Mouse (Mus musculus) hindbrain, embryonic 16.5 days (tissue): ENCODE measurements around the gene Ifitm10. TPM values are rescaled to one million over a fixed set of nuclear protein-coding genes. Genes with fewer than 3 reads are reported as not detected.

Experiments used
- ATAC-seq: fragments of 200-750 bp; cut with Nextera tagmentation; 2 replicates; pipeline ENCODE4 v1.8.0; 2017; ENCODE audit warnings: moderate TSS enrichment, moderate library complexity
- H3K27ac ChIP-seq: fragments of 300-500 bp; sonication (generic); 2 replicates; pipeline ENCODE4 v1.5.1; 2014; ENCODE audit warnings: low read depth, mild to moderate bottlenecking, control low read depth, low read length, moderate library complexity
- H3K27me3 ChIP-seq: fragments of 300-500 bp; sonication (generic); replicated peaks from 2 replicates; pipeline ENCODE4 v1.6.1; 2014; ENCODE audit warnings: low read length; ENCODE audit not compliant: control insufficient read depth, insufficient read depth
- H3K36me3 ChIP-seq: fragments of 300-500 bp; sonication (generic); 2 replicates; pipeline ENCODE4 v1.6.1; 2014; ENCODE audit warnings: mild to moderate bottlenecking, low read length, moderate library complexity, mixed read lengths; ENCODE audit not compliant: control insufficient read depth, insufficient read depth
- H3K4me1 ChIP-seq: fragments of 300-500 bp; sonication (generic); 2 replicates; pipeline ENCODE4 v1.6.1; 2014; ENCODE audit warnings: low read depth, low read length; ENCODE audit not compliant: control insufficient read depth, insufficient read depth
- H3K4me2 ChIP-seq: fragments of 300-500 bp; sonication (generic); 2 replicates; pipeline ENCODE4 v1.6.1; 2014; ENCODE audit warnings: mild to moderate bottlenecking, low read length, control low read depth, moderate library complexity
- H3K4me3 ChIP-seq: fragments of 300-500 bp; sonication (generic); 2 replicates; pipeline ENCODE4 v1.5.1; 2014; ENCODE audit warnings: mild to moderate bottlenecking, low read length, control low read depth, moderate library complexity
- H3K9ac ChIP-seq: fragments of 300-500 bp; sonication (generic); 2 replicates; pipeline ENCODE4 v1.6.1; 2014; ENCODE audit warnings: low read depth, mild to moderate bottlenecking, control low read depth, low read length, moderate library complexity
- H3K9me3 ChIP-seq: fragments of 300-500 bp; sonication (generic); 2 replicates; pipeline ENCODE4 v1.6.1; 2014; ENCODE audit warnings: mild to moderate bottlenecking, low read length, moderate library complexity; ENCODE audit not compliant: control insufficient read depth
- WGBS: fragments of 180-500 bp; shearing (Covaris S2); extraction: QIAGEN DNeasy Blood & Tissue Kit; methylation state at CpG from one replicate; pipeline ENCODE4 v1.1.7; 2014; 5-methylcytosine and 5-hydroxymethylcytosine counted together
- polyA plus RNA-seq: library from polyadenylated mRNA; unstranded; fragments of >200 nt; fragmentation: Nextera tagmentation; extraction: Ambion mirVana; gene quantifications from 2 replicates; pipeline ENCODE4 v1.2.1, GENCODE M21; 2015

Ifitm10 gene
- polyA plus RNA-seq, 1 experiment from 2014 or later = 14.9 TPM

DNA sequence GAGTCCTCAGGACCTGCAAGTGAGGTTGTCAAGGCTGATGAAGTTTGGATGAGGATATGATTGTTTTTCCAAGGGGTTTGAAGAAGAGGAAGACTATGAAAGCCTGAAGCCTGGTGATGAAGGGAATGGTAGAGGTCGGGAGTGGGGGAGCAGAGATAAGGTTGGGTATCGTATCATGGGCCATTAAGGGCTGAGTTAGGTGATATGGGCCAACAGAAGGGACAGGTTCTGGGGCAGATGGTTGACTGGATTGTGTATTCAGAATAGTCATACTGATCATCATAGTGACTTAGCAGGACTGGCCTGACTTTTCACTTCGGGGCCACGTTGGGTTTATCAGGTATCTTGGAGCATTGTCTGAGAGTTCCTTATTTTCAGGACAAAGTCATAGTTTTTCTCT lies 21.9 kb upstream of the Ifitm10 start:
- Histone ChIP-seq H3K36me3 (no peaks in the 10 kb centered on the region), H3K27ac (no peak overlapping the region), H3K4me3 (no peak overlapping the region), H3K9me3 (no peaks in the 10 kb centered on the region), H3K4me2 (no peak overlapping the region), H3K9ac (no peak overlapping the region), H3K27me3 (no peaks in the 10 kb centered on the region), H3K4me1 (no peaks in the 10 kb centered on the region)
- WGBS = 92% methylated on average over 4 of the region's 4 CpGs
- ATAC-seq = no peak

GRCm38 (mm10) chr7:142394261-142395190 lies 21.0 kb upstream of the Ifitm10 start:
- ATAC-seq = no peak
- no peak overlapping the region for H3K4me2 ChIP-seq
- no peak overlapping the region for H3K4me3 ChIP-seq
- no peaks in the 10 kb centered on the region for H3K4me1 ChIP-seq
- H3K36me3 ChIP-seq = no peaks in the 10 kb centered on the region
- H3K9me3 ChIP-seq = no peaks in the 10 kb centered on the region
- H3K9ac ChIP-seq = no peak overlapping the region
- no peak overlapping the region for H3K27ac ChIP-seq
- WGBS = 78% methylated on average over 6 of the region's 6 CpGs
- H3K27me3 ChIP-seq = no peaks in the 10 kb centered on the region

DNA sequence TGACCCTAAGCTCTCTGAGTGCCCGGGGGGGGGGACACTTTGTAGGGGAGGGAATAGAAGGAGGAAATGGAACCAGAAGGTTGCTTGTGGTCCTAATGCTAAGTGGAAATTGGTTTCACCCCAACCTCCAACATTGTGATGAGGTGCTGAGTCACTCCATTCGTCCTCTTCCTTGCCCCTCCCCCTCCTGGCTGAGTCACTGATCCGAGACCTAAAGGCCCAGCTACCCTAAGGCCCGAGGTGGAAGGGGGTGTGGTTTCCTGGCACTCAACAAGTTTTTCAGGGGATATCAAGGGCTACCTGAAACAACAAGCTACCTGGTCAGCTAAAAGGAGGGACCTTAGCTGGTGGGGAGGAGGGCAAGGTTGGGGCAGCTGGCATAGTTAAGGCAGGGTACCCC lies 19.6 kb upstream of the Ifitm10 start:
- Histone ChIP-seq H3K9me3 (no peaks in the 10 kb centered on the region), H3K4me1 (no peaks in the 10 kb centered on the region), H3K27me3 (no peaks in the 10 kb centered on the region), H3K27ac (no peak overlapping the region), H3K4me2 (no peak overlapping the region), H3K9ac (no peak overlapping the region), H3K4me3 (no peak overlapping the region), H3K36me3 (no peaks in the 10 kb centered on the region)
- no peak for ATAC-seq
- 24% methylated on average over 4 of the region's 4 CpGs for WGBS

DNA sequence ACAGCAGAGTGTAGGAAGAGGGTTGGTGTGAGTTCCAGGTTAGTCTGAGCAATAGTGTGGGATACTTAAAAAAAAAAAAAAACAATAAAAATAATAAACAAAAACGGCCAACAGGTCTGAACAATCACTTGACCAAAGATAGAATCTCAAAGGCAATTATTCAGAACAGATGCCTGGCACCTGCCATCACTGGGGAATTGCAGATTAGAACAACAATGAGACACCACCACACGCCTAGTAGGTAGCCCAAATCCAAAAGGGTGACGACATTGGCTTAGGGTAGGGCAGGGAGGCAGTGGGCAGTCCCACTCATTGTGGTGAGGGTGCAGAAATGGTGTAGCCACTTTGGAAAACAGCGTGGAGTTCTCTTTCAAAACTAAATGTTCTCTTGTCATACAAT lies 18.1 kb upstream of the Ifitm10 start:
- ATAC-seq = no peak
- Histone ChIP-seq H3K36me3 (no peaks in the 10 kb centered on the region), H3K4me3 (no peak overlapping the region), H3K27me3 (no peaks in the 10 kb centered on the region), H3K9me3 (no peaks in the 10 kb centered on the region), H3K4me1 (peaks cover 5% of the 10 kb centered on the region), H3K27ac (no peak overlapping the region), H3K4me2 (no peak overlapping the region), H3K9ac (no peak overlapping the region)
- 73% methylated on average over 4 of the region's 4 CpGs for WGBS

DNA sequence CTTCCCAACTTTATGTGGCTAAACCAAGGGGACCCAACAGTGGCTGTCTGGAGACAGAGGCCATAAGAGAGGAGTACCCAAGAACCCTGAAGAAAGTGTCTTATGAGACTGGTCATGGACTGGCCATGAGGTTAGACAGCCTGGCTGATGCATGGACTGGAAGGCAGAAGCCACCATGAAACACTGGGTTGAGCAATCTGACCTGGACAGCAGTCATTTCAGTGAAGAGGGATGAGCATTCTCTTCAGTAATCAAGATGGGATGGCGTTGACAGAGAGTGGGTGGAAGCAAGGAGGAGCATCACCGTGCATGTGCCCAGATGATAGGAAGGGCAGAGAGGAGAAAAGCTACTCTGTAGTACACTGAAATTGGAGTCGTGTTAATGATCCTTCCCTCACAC lies 17.6 kb upstream of the Ifitm10 start:
- H3K27me3 ChIP-seq = no peaks in the 10 kb centered on the region
- 86% methylated on average over 3 of the region's 3 CpGs for WGBS
- no peak overlapping the region for H3K4me3 ChIP-seq
- ATAC-seq = no peak
- H3K27ac ChIP-seq = no peak overlapping the region
- no peaks in the 10 kb centered on the region for H3K36me3 ChIP-seq
- no peaks in the 10 kb centered on the region for H3K9me3 ChIP-seq
- H3K4me1 ChIP-seq = peaks cover 10% of the 10 kb centered on the region
- no peak overlapping the region for H3K4me2 ChIP-seq
- no peak overlapping the region for H3K9ac ChIP-seq

DNA sequence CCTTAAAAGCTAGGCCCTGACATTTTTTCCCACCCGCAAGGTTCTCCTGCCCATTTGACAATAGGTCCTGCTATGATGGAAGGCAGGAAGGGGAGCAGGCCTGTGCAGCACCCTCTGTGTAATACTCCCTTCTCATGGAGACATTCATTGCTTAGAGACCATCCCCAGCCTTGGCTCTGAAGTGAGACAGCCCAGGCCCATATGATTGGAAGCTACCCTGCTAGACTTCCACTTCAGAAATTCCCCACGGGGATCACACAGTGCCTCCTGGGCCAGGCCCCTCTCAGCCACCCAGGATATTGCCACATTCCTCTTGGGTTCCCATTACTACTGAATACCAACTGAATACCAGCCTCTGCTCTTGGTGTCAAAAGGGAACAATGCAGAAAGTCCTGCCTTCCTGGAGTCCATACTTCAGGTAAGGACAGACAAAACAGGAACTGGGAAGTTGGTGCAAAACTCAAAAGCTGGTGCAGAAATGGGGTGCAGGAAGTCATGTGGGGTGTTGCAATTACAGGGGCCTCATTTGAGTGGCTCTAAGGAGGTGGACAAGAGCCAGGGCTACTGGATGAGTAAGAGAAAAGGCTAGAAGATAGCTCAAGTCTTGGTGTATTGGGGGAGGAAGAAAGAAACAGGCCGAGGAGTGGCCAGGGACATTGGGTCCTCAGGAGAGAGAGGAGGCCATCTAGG lies 16.6 kb upstream of the Ifitm10 start:
- 94% methylated on average over 3 of the region's 3 CpGs for WGBS
- H3K27me3 ChIP-seq = no peaks in the 10 kb centered on the region
- H3K4me1 ChIP-seq = peaks cover 15% of the 10 kb centered on the region
- no peak for ATAC-seq
- H3K9ac ChIP-seq = no peak overlapping the region
- no peaks in the 10 kb centered on the region for H3K9me3 ChIP-seq
- H3K27ac ChIP-seq = no peak overlapping the region
- no peak overlapping the region for H3K4me3 ChIP-seq
- H3K36me3 ChIP-seq = no peaks in the 10 kb centered on the region
- H3K4me2 ChIP-seq = no peak overlapping the region

GRCm38 (mm10) chr7:142388740-142389139 lies 15.2 kb upstream of the Ifitm10 start:
- Histone ChIP-seq H3K9me3 (no peaks in the 10 kb centered on the region), H3K36me3 (peaks cover 11% of the 10 kb centered on the region), H3K4me3 (no peak overlapping the region), H3K4me1 (peaks cover 15% of the 10 kb centered on the region), H3K9ac (no peak overlapping the region), H3K27me3 (no peaks in the 10 kb centered on the region), H3K4me2 (no peak overlapping the region), H3K27ac (no peak overlapping the region)
- ATAC-seq = no peak
- 95% methylated on average over 2 of the region's 2 CpGs for WGBS

- Histone ChIP-seq H3K27ac (peak overlapping the region; percentile 77), H3K4me3 (peak overlapping the region; percentile 84), H3K36me3 (peaks cover 16% of the 10 kb centered on the region), H3K9me3 (no peaks in the 10 kb centered on the region), H3K4me1 (peaks cover 15% of the 10 kb centered on the region), H3K4me2 (peak overlapping the region; percentile 84), H3K9ac (peak overlapping the region; percentile 49), H3K27me3 (no peaks in the 10 kb centered on the region)
- 89% methylated on average over 1 of the region's 1 CpGs for WGBS
- peak; percentile 41 for ATAC-seq
Measured at GRCm38 (mm10) chr7:142388198-142388597, 14.6 kb upstream of the Ifitm10 start.

DNA sequence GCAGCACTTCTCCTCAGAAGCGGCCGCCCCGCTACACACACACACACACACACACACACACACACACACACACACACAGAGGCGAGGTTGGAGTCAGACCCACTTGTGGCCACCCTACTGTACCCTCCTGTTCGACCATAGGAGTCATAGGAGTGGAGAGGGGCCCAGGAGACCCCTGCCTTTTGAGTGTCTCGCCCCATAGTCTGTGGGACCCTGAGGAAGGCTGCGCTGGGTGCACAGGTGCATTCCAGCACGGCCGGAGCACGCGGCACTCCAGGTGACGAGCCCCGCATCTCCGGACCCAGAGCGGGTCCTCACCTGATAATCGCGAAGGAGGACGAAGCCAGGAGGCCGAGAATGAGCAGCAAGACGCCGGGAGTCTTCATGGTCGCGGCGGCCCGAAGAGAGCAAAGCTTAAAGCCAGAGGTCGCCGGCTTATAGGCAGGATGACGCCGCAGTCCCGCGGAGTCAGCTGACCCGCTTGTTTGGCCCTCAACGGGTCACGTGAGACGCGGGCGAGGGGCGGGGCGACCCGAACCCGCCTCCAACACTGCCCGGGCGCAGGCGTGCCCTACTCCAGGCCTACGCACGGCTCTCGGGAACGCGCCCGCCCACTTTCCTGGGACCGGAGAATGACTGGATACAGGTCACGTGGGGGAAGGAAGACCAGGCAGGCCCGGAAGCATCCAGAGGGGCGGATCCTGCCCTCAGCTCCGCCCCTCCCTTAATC lies 14.0 kb upstream of the Ifitm10 start, which contains the start of gene Ctsd:
TSS of gene Ctsd (minus strand) at position 620 of the 730 bp plus-strand sequence.
- peak within 1 kb of the TSS; percentile 84 for H3K4me2 ChIP-seq
- ATAC-seq = peak; percentile 98
- H3K4me1 ChIP-seq = peaks cover 15% of the 10 kb centered on the region
- WGBS = under 1% methylated on average over 51 of the region's 55 CpGs
- peak within 1 kb of the TSS; percentile 84 for H3K4me3 ChIP-seq
- no peaks in the 10 kb centered on the region for H3K9me3 ChIP-seq
- peak within 1 kb of the TSS; percentile 77 for H3K27ac ChIP-seq
- H3K27me3 ChIP-seq = no peaks in the 10 kb centered on the region
- peak within 1 kb of the TSS; percentile 86 for H3K9ac ChIP-seq
- peaks cover 20% of the 10 kb centered on the region for H3K36me3 ChIP-seq
